Mouse (Mus musculus) MEL (cell line): ENCODE measurements around the gene Rad51ap1. TPM values are rescaled to one million over a fixed set of nuclear protein-coding genes. Genes with fewer than 3 reads are reported as not detected.

ENCODE experiments used
- DNase-seq: peaks from one replicate; pipeline ENCODE4 v3.0.0; 2011; ENCODE audit warnings: low read depth, low spot score
- H3K27ac ChIP-seq: 2 replicates; pipeline ENCODE4 v1.5.1; 2012; ENCODE audit warnings: low read depth, mild to moderate bottlenecking, control low read depth, low read length, moderate library complexity; ENCODE audit not compliant: control insufficient read depth
- H3K27me3 ChIP-seq, 2 experiments: fragments of 150-350 bp in 1 of 2; sonication (generic) in 1 of 2; 2 replicates each; pipeline ENCODE4 v1.6.1; 2012; ENCODE audit warnings: low read length in 2 of 2, mild to moderate bottlenecking in 2 of 2, improper control_type of control experiment in 1 of 2, moderate library complexity in 1 of 2; ENCODE audit not compliant: insufficient read depth in 2 of 2, control insufficient read depth in 1 of 2
- H3K36me3 ChIP-seq, 2 experiments: 2 replicates each; pipeline ENCODE4 v1.6.1; 2012 to 2014; ENCODE audit warnings: low read length in 2 of 2, improper control_type of control experiment in 1 of 2, inconsistent platforms in 1 of 2, mild to moderate bottlenecking in 1 of 2; ENCODE audit not compliant: insufficient read depth in 2 of 2, control insufficient read depth in 1 of 2
- H3K4me1 ChIP-seq, 2 experiments: fragments of 150-350 bp in 1 of 2; sonication (generic) in 1 of 2; 2 replicates each; pipeline ENCODE4 v1.6.1; 2012; ENCODE audit warnings: low read length in 2 of 2, improper control_type of control experiment in 1 of 2, mild to moderate bottlenecking in 1 of 2; ENCODE audit not compliant: insufficient read depth in 2 of 2, control insufficient read depth in 1 of 2
- H3K4me3 ChIP-seq, 2 experiments: fragments of 150-350 bp in 1 of 2; sonication (generic) in 1 of 2; 2 replicates each; pipeline ENCODE4 v1.5.1; 2012; ENCODE audit warnings: low read depth in 2 of 2, low read length in 2 of 2, mild to moderate bottlenecking in 2 of 2, moderate library complexity in 2 of 2, control low read depth in 1 of 2, improper control_type of control experiment in 1 of 2; ENCODE audit not compliant: control insufficient read depth in 1 of 2, insufficient read depth in 1 of 2
- H3K79me2 ChIP-seq: 2 replicates; pipeline ENCODE4 v1.6.1; 2012; ENCODE audit warnings: mild to moderate bottlenecking, low read length, moderate library complexity; ENCODE audit not compliant: control insufficient read depth, poor library complexity, insufficient read depth
- H3K9ac ChIP-seq: 2 replicates; pipeline ENCODE4 v1.6.1; 2012; ENCODE audit warnings: low read depth, mild to moderate bottlenecking, control low read depth, low read length, moderate library complexity; ENCODE audit not compliant: control insufficient read depth, poor library complexity, severe bottlenecking
- H3K9me3 ChIP-seq: fragments of 150-350 bp; sonication (generic); replicated peaks from 2 replicates; pipeline ENCODE4 v1.6.1; 2012; ENCODE audit warnings: mild to moderate bottlenecking, low read length, improper control_type of control experiment, moderate library complexity; ENCODE audit not compliant: insufficient read depth
- BHLHE40 ChIP-seq: IDR thresholded peaks from 2 replicates; pipeline ENCODE4 v1.6.1; 2012; ENCODE audit warnings: low read depth, mild to moderate bottlenecking, inconsistent platforms, low read length, improper control_type of control experiment, borderline replicate concordance
- CHD1 ChIP-seq: IDR thresholded peaks from 2 replicates; pipeline ENCODE4 v1.6.1; 2012; ENCODE audit warnings: low read depth, mild to moderate bottlenecking, inconsistent platforms, low read length, improper control_type of control experiment
- CHD2 ChIP-seq: IDR thresholded peaks from 2 replicates; pipeline ENCODE4 v1.6.1; 2011; ENCODE audit warnings: low read length, improper control_type of control experiment
- CTCF ChIP-seq, 3 experiments: IDR thresholded peaks in 2 of 3; conservative IDR thresholded peaks in 1 of 3; 2 replicates each; pipeline ENCODE4 v1.5.1; 2011 to 2012; ENCODE audit warnings: low read length in 3 of 3, low read depth in 2 of 3, mild to moderate bottlenecking in 2 of 3, improper control_type of control experiment in 1 of 3, inconsistent platforms in 1 of 3, mixed read lengths in 1 of 3, moderate library complexity in 1 of 3; ENCODE audit not compliant: control insufficient read depth in 1 of 3, insufficient read depth in 1 of 3, poor library complexity in 1 of 3, severe bottlenecking in 1 of 3
- E2F4 ChIP-seq: IDR thresholded peaks from 2 replicates; pipeline ENCODE4 v1.6.1; 2011; ENCODE audit warnings: low read depth, low read length, improper control_type of control experiment, borderline replicate concordance
- EP300 ChIP-seq, 2 experiments: IDR thresholded peaks; 2 replicates each; pipeline ENCODE4 v1.6.1; 2011; ENCODE audit warnings: improper control_type of control experiment in 2 of 2, low read length in 2 of 2, low read depth in 1 of 2, mild to moderate bottlenecking in 1 of 2
- ETS1 ChIP-seq: IDR thresholded peaks from 2 replicates; pipeline ENCODE4 v1.6.1; 2012; ENCODE audit warnings: low read depth, mild to moderate bottlenecking, inconsistent platforms, low read length, improper control_type of control experiment, moderate library complexity
- JUND ChIP-seq: IDR thresholded peaks from 2 replicates; pipeline ENCODE4 v1.6.1; 2011; ENCODE audit warnings: low read depth, mild to moderate bottlenecking, improper control_type of control experiment, low read length
- MAZ ChIP-seq: IDR thresholded peaks from 2 replicates; pipeline ENCODE4 v1.6.1; 2012; ENCODE audit warnings: low read depth, mild to moderate bottlenecking, inconsistent platforms, low read length, improper control_type of control experiment
- MEF2A ChIP-seq: IDR thresholded peaks from 2 replicates; pipeline ENCODE4 v1.6.1; 2014; ENCODE audit warnings: low read depth, mild to moderate bottlenecking, inconsistent platforms, low read length, improper control_type of control experiment; ENCODE audit not compliant: poor library complexity, insufficient replicate concordance, severe bottlenecking; ENCODE audit errors: extremely low read depth
- MXI1 ChIP-seq: IDR thresholded peaks from 2 replicates; pipeline ENCODE4 v1.6.1; 2011; ENCODE audit warnings: mild to moderate bottlenecking, low read depth, low read length, improper control_type of control experiment
- POLR2AphosphoS2 ChIP-seq: IDR thresholded peaks from 2 replicates; pipeline ENCODE4 v1.6.1; 2011; ENCODE audit warnings: low read length, improper control_type of control experiment
- RAD21 ChIP-seq: IDR thresholded peaks from 2 replicates; pipeline ENCODE4 v1.6.1; 2011; ENCODE audit warnings: mild to moderate bottlenecking, low read depth, low read length, improper control_type of control experiment
- SIN3A ChIP-seq: IDR thresholded peaks from 2 replicates; pipeline ENCODE4 v1.6.1; 2012; ENCODE audit warnings: low read length, improper control_type of control experiment, inconsistent platforms
- SMC3 ChIP-seq: IDR thresholded peaks from 2 replicates; pipeline ENCODE4 v1.6.1; 2011; ENCODE audit warnings: low read depth, low read length, improper control_type of control experiment
- TAL1 ChIP-seq: IDR thresholded peaks from 2 replicates; pipeline ENCODE4 v1.6.1; 2012; ENCODE audit warnings: mild to moderate bottlenecking, inconsistent platforms, low read length, moderate library complexity, mixed read lengths
- TBP ChIP-seq: IDR thresholded peaks from 2 replicates; pipeline ENCODE4 v1.8.0; 2011; ENCODE audit warnings: low read depth, low read length, improper control_type of control experiment
- UBTF ChIP-seq: IDR thresholded peaks from 2 replicates; pipeline ENCODE4 v1.6.1; 2012; ENCODE audit warnings: low read depth, mild to moderate bottlenecking, inconsistent platforms, low read length, improper control_type of control experiment, moderate library complexity, borderline replicate concordance; ENCODE audit not compliant: insufficient read depth
- USF1 ChIP-seq: IDR thresholded peaks from 2 replicates; pipeline ENCODE4 v1.6.1; 2014; ENCODE audit warnings: low read depth, mild to moderate bottlenecking, inconsistent platforms, low read length, improper control_type of control experiment, moderate library complexity
- ZC3H11A ChIP-seq: IDR thresholded peaks from 2 replicates; pipeline ENCODE4 v1.6.1; 2012; ENCODE audit warnings: low read depth, mild to moderate bottlenecking, inconsistent platforms, low read length, improper control_type of control experiment
- ZKSCAN1 ChIP-seq: IDR thresholded peaks from 2 replicates; pipeline ENCODE4 v1.6.1; 2012; ENCODE audit warnings: low read depth, mild to moderate bottlenecking, inconsistent platforms, low read length, improper control_type of control experiment, moderate library complexity
- polyA plus RNA-seq, 2 experiments: library from polyadenylated mRNA; stranded (reverse) in 1 of 2; unstranded in 1 of 2; fragments of >175 nt in 1 of 2; fragments of >200 nt in 1 of 2; gene quantifications; 2 replicates each; pipeline versions ENCODE4 v1.2.1 to v1.2.4; 2012; ENCODE audit warnings: low replicate concordance in 2 of 2, low read depth in 1 of 2; ENCODE audit not compliant: insufficient read length in 2 of 2, insufficient read depth in 1 of 2, missing spikeins in 1 of 2
- total RNA-seq: library from RNA; depleted of rRNA; stranded (reverse); fragments of 300-350 nt; gene quantifications from 2 replicates; pipeline ENCODE4 v1.2.3, GENCODE M21; 2012

Rad51ap1 gene
- total and polyA plus RNA-seq, 3 experiments: 55.2 to 108 TPM; not detected in 1

GRCm38 (mm10) chr6:126961371-126962018 is 22.1 kb upstream of the Rad51ap1 start:
- Histone ChIP-seq H3K9ac (no peak overlapping the region), H3K4me3 (no peak overlapping the region), H3K79me2 (no peaks in the 10 kb centered on the region), H3K9me3 (no peaks in the 10 kb centered on the region), H3K4me1 (peaks cover 0 to 3% of the 10 kb centered on the region in 2 experiments; a peak in 2 of 4 replicates), H3K27ac (peak overlapping the region; percentile 76), H3K27me3 (no peaks in the 10 kb centered on the region), H3K36me3 (peaks cover 3 to 8% of the 10 kb centered on the region in 2 experiments)
- peak; percentile 17 for DNase-seq
- TF ChIP-seq ZKSCAN1 (no peak), TAL1 (peak; percentile 54), MXI1 (no peak)

- no peaks in the 10 kb centered on the region for H3K27me3 ChIP-seq
- DNase-seq: peak; percentile 84
- no peak overlapping the region for H3K4me3 ChIP-seq
- no peaks in the 10 kb centered on the region for H3K4me1 ChIP-seq
- no peaks in the 10 kb centered on the region for H3K79me2 ChIP-seq
- no peaks in the 10 kb centered on the region for H3K9me3 ChIP-seq
- peaks cover 0 to 1% of the 10 kb centered on the region in 2 experiments; a peak in 1 of 4 replicates for H3K36me3 ChIP-seq
- H3K9ac ChIP-seq: no peak overlapping the region
- TF ChIP-seq SMC3 (peak; percentile 85), TBP (no peak), RAD21 (peak; percentile 54), UBTF (no peak), MAZ (no peak), ZC3H11A (peak; percentile 34; the same call in 1 of the 2 replicates), CHD2 (no peak), MEF2A (no peak), USF1 (no peak), ETS1 (no peak), BHLHE40 (no peak), E2F4 (no peak), CHD1 (no peak), SIN3A (no peak), JUND (no peak), CTCF (IDR thresholded peaks at IDR 0.05 in 2 of 3, conservative IDR thresholded peaks at IDR 0.05 in 1 of 3; ENCODE audit: control insufficient read depth in 1 of 3, insufficient read depth in 1 of 3, low read depth in 2 of 3, low read length in 3 of 3, poor library complexity in 1 of 3, severe bottlenecking in 1 of 3) (peak; percentile 68 to 94 (median 86)), EP300 (IDR thresholded peaks at IDR 0.05; ENCODE audit: low read depth in 1 of 2, low read length in 2 of 2) (no peak), POLR2AphosphoS2 (no peak)
- H3K27ac ChIP-seq: no peak overlapping the region
Observed at GRCm38 (mm10) chr6:126955734-126956133, 16.3 kb upstream of the Rad51ap1 start.
